Mouse (Mus musculus) left cerebral cortex, postnatal 10 days (tissue): ENCODE results near the gene Slc17a1. TPM values are rescaled to one million over a fixed set of nuclear protein-coding genes. Genes with fewer than 3 reads are reported as not detected.
A peak's percentile ranks its signal among the peaks of the same experiment; 100 is the strongest.

ENCODE experiments used
- DNase-seq, 2 experiments: peaks; one replicate each; pipeline ENCODE4 v3.0.0; 2021 to 2022; ENCODE audit warnings: low spot score in 2 of 2, mixed read lengths in 1 of 2; ENCODE audit errors: extremely low spot score in 1 of 2
- intact Hi-C: fragments of 180-260 bp; cut with DNase I; formaldehyde crosslinking; loops from one replicate; pipeline ENCODE4 v1.15.1; 2025
- total RNA-seq, 2 experiments: library from RNA; stranded (reverse); gene quantifications; 2 replicates each; pipeline ENCODE4 v1.2.3; 2021

The Slc17a1 gene
- total RNA-seq = not detected

DNA sequence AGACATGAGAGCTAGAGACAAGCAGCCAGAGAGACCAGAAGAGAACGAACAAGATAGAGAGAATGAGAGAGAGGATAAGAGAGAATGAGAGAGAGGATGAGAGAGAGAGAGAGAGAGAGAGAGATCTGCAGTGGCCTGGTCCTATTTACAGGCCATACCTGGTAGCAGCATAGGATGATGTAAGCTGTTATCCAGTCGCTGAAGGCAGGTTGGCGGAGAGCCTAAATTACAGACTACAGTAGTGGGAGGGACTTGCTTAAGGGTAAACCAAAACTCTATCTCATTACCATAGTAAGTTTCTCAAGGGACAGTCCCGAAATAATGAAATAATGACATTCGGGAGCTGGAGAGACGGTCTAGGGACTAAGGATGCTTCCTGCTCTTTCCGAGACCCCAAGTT lies at the start of gene Slc17a1:
Gene Slc17a1, plus strand, starts transcription at position 346 of the 400 bp plus-strand sequence.
- no peak for DNase-seq
- intact Hi-C loops = no loop called here

GRCm38 (mm10) chr13:23820179-23820940 lies 47.2 kb upstream of the Slc17a1 start:
- DNase-seq = no peak
- intact Hi-C loops = no loop called here

- DNase-seq = no peak
- intact Hi-C loops = no loop called here
Observed at GRCm38 (mm10) chr13:23822213-23822612, 45.3 kb upstream of the Slc17a1 start.

GRCm38 (mm10) chr13:23826606-23827005 lies 40.9 kb upstream of the Slc17a1 start:
- intact Hi-C loops = no loop called here
- DNase-seq = no peak

DNA sequence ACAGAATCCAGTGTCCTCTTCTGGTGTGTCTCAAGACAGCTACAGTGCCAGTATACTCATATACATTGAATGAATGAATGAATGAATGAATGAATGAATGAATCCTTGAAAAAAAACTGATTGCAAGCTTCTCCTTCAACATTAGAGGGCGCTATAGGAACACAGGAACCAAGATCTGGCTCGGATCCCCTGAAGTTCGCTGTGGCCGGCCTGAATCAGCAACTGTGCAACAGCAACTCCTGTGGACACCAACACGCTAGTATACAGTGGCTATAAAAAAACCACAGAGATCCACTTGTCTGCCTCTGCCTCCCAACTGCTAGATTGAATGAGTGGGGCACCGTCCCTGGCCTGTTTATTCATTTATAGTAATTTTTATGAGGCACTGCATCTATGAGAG lies 34.5 kb upstream of the Slc17a1 start:
- peak; percentile 13 to 43 for DNase-seq
- intact Hi-C loops = loop anchor here (5.0 kb wide), 2 partner anchors 189 to 449 kb away; partner anchors contain the start of gene Carmil1

DNA sequence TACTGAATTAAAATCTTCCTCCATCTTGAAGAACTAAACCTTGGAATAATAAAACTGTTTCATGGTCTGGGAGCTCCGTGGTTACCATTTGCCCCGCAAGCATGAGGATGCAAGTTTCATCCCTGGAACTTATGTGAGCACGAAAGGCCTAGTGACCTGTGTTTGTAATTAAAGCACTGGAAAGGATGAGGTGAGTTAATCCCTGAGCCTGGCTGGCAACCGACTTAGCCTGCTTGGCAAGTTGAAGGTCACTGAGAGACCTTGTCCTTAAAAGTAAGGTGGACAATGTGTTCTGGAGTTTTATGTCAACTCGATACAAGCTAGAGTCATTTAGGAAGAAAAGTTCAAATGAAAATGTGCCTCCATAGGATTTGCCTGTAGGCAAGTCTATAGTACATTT lies 32.7 kb upstream of the Slc17a1 start:
- no peak for DNase-seq
- intact Hi-C loops = loop anchor here (5.0 kb wide), 2 partner anchors 187 to 447 kb away; partner anchors contain the start of gene Carmil1

- no peak for DNase-seq
- intact Hi-C loops = no loop called here
Observed at GRCm38 (mm10) chr13:23836630-23837029, 30.9 kb upstream of the Slc17a1 start.

GRCm38 (mm10) chr13:23839308-23839707 lies 28.2 kb upstream of the Slc17a1 start, which contains the start of gene Slc17a3:
TSS of gene Slc17a3 (plus strand) at chr13:23839434.
- DNase-seq = no peak
- intact Hi-C loops = no loop called here

DNA sequence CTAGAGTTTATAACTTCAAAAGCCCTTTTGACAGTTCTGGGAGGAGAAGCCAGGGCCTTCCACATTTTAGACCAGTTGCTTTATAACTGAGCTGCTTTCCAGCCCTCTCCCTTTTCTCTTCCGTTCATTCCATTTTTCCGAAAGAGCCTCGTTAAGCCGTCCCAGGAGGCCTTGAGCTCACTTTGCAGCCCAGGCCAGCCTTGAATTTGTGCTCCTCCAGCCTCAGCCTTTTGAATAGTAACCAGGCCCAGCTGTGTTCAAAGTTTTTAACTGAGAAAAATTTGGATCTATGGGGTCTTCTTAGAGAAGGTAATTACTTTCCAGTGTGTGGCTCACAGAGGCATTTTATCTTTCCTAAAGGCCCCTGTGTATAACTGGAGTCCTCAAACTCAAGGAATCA lies 21.7 kb upstream of the Slc17a1 start:
- DNase-seq = no peak
- intact Hi-C loops = no loop called here

DNA sequence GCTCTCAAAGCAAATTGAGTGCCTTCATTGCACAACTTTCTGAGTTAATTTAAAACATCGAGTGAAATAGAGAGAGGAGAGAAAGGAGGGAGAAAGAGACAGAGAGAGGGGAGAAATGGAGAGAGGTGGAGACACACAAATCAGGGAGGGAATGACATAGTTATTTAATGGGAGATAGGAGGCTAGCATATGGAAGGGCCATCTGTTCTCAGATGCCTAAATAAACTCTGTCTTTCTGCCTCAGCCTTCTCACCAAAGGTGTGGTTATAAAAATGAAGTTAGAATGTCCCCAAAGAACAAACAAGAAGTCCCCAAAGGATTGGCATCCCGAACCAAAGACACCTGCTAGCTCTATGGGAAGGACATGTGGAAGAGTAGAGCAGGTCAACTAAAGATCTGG lies 18.3 kb upstream of the Slc17a1 start:
- intact Hi-C loops = no loop called here
- no peak for DNase-seq

- DNase-seq = no peak
- intact Hi-C loops = no loop called here
Observed at GRCm38 (mm10) chr13:23856401-23856800, 11.1 kb upstream of the Slc17a1 start.

DNA sequence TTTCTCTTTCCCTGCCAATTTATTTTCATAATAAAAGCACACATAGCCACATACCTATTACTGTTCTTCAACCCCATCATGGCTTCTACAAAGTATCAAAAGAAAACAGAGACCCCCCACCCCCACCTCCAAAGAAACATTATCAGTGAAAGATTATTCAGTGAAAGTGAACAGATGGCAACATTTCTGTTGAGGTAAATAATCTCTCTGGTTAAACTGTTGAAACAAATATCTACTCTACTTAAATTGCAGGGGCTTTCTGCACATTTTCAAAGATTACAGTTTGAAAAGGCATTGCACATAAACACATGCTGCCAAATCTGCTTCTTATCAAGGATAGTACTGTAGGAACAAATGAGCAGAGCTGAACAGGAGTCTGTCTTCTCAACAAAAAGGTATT lies 5.7 kb upstream of the Slc17a1 start:
- no peak for DNase-seq
- intact Hi-C loops = no loop called here

- DNase-seq = peak in 1 of 2 experiments; percentile 35
- intact Hi-C loops = no loop called here
Observed at GRCm38 (mm10) chr13:23864711-23865110, 2.8 kb upstream of the Slc17a1 start.

DNA sequence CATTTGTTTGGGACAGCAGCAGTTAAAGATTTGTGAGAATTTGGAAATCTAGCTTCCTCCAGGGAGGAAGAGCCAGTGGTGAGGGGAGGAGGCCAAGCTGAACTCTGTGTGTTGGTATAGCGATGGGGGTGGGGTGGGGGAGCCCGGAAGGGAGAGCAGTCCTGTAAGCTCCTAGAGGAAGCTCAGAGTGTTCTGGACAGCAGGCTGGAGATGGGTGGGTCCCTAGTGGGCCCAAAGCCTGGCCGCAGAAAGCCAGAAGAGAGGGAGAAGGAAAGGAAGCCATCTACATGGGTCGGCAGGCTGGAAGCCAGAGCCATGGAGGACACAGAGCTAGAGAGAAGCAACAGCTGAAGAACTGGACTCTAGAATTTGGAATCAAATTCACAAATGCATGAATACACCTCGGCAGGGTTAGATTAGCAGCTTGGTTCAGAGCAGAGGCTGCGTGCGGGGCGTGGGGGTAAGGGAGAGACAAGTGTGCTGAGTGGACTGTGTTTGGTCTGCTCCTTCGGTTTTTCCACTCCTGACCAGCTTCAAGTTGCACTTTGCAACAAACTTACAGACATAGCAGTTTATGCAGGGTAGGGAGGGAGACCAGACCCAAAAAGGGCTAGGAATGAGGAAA lies 1.4 kb upstream of the Slc17a1 start:
- no peak for DNase-seq
- intact Hi-C loops = no loop called here

GRCm38 (mm10) chr13:23867000-23867399 lies 550 bp upstream of the Slc17a1 start:
- intact Hi-C loops = no loop called here
- DNase-seq = no peak

DNA sequence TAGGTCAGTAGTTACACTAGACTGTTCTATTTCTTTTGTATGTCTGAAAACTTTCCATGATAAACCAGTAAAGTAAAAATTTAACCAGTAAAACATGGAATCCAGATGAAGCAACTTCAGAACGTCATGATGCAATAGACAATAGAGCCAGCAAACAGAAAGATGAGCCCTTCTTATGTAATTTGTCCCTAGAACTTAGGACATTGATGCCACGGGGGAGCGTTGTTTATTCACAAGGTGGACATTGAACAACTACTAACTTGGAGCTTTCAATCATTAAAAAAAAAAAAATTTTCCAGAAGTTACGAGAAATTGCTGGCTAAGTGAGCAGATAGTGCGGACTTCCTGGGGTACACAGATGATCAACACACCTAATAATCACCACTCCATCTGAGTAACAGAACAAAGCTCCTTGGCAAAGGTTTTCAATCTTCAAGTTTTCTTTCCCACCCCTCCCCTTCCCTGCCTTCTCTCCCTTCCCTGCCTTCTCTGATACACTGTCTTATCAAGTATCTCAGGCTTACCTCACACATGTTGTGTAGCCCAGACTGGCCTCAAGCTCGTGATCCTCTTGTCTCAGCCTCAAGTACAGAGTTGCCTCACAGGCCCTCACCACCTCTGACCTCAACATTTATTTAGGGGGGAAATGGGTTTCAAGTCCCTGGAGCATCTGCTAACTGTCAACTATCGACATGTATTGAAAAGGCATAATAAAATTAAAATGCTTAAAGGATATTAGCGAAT lies 1.4 kb downstream of the Slc17a1 start:
- DNase-seq = no peak
- intact Hi-C loops = no loop called here

GRCm38 (mm10) chr13:23869996-23870395 lies 2.4 kb downstream of the Slc17a1 start:
- no peak for DNase-seq
- intact Hi-C loops = no loop called here

DNA sequence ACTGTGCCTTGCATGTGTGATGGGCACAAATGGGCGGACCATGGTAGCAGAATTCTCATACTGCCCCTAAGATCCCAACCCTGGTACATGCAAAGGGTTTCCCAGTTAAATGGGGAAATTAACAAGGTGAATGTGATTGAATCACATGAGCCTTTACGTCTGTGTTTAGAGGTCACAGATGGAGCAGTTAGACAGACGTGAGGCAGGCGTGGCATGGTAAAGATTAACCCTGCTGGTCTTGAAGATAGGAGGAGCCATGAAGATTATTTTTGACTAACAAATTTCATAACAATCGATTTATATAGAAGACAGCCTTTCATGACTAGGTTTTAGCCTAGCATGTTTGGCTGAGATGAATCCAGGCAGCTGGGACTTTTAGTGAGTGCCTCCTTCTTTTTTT lies 5.6 kb downstream of the Slc17a1 start:
- intact Hi-C loops = no loop called here
- DNase-seq = no peak

GRCm38 (mm10) chr13:23879106-23879505 lies 11.6 kb downstream of the Slc17a1 start:
- intact Hi-C loops = no loop called here

GRCm38 (mm10) chr13:23879636-23880035 lies 12.1 kb downstream of the Slc17a1 start:
- intact Hi-C loops = no loop called here

More at GRCm38 (mm10) chr13:23879106-23879505, 11.6 kb downstream of the Slc17a1 start:
- DNase-seq = no peak

More at GRCm38 (mm10) chr13:23879636-23880035, 12.1 kb downstream of the Slc17a1 start:
- no peak for DNase-seq
